Mouse (Mus musculus) midbrain, embryonic 11.5 days (tissue): ENCODE data around the gene Tsacc. TPM values are rescaled to one million over a fixed set of nuclear protein-coding genes. Genes with fewer than 3 reads are reported as not detected.
"Not testable (repeated sequence)": the region's sequence is repeated elsewhere in the genome, so short reads cannot be mapped to it uniquely, and the experiment has no call there.

Experiments
- ATAC-seq: fragments of 200-750 bp; cut with Nextera tagmentation; 2 replicates; pipeline ENCODE4 v1.8.0; 2017; ENCODE audit warnings: moderate TSS enrichment, moderate library complexity; ENCODE audit not compliant: low FRiP score
- DNase-seq: peaks from one replicate; pipeline ENCODE4 v3.0.0; 2015; ENCODE audit warnings: low spot score; ENCODE audit errors: missing footprints
- H3K27ac ChIP-seq: fragments of 300-500 bp; sonication (generic); 2 replicates; pipeline ENCODE4 v1.5.1; 2014; ENCODE audit warnings: low read depth, low read length
- H3K27me3 ChIP-seq: fragments of 300-500 bp; sonication (generic); 2 replicates; pipeline ENCODE4 v1.6.1; 2014; ENCODE audit warnings: mild to moderate bottlenecking, low read length, moderate library complexity, mixed read lengths; ENCODE audit not compliant: control insufficient read depth, insufficient read depth
- H3K36me3 ChIP-seq: fragments of 300-500 bp; sonication (generic); 2 replicates; pipeline ENCODE4 v1.6.1; 2014; ENCODE audit warnings: mild to moderate bottlenecking, low read length, moderate library complexity, mixed read lengths; ENCODE audit not compliant: control insufficient read depth, insufficient read depth
- H3K4me1 ChIP-seq: fragments of 300-500 bp; sonication (generic); 2 replicates; pipeline ENCODE4 v1.6.1; 2014; ENCODE audit warnings: low read length; ENCODE audit not compliant: control insufficient read depth, insufficient read depth
- H3K4me2 ChIP-seq: fragments of 300-500 bp; sonication (generic); 2 replicates; pipeline ENCODE4 v1.6.1; 2014; ENCODE audit warnings: mild to moderate bottlenecking, moderate library complexity
- H3K4me3 ChIP-seq: fragments of 300-500 bp; sonication (generic); 2 replicates; pipeline ENCODE4 v1.5.1; 2014; ENCODE audit warnings: low read depth, low read length
- H3K9ac ChIP-seq: fragments of 300-500 bp; sonication (generic); 2 replicates; pipeline ENCODE4 v1.6.1; 2014; ENCODE audit warnings: low read length
- H3K9me3 ChIP-seq: fragments of 300-500 bp; sonication (generic); 2 replicates; pipeline ENCODE4 v1.6.1; 2016; ENCODE audit warnings: low read length; ENCODE audit not compliant: control insufficient read depth
- WGBS: fragments of 180-500 bp; shearing (Covaris S2); extraction: QIAGEN DNeasy Blood & Tissue Kit; methylation state at CpG from one replicate; pipeline ENCODE4 v1.1.7; 2014; 5-methylcytosine and 5-hydroxymethylcytosine counted together
- polyA plus RNA-seq: library from polyadenylated mRNA; unstranded; fragments of >200 nt; fragmentation: Nextera tagmentation; extraction: Ambion mirVana; gene quantifications from 2 replicates; pipeline ENCODE4 v1.2.1, GENCODE M21; 2014

Tsacc gene
- polyA plus RNA-seq, 1 experiment from 2014 or later = 7.9 TPM

DNA sequence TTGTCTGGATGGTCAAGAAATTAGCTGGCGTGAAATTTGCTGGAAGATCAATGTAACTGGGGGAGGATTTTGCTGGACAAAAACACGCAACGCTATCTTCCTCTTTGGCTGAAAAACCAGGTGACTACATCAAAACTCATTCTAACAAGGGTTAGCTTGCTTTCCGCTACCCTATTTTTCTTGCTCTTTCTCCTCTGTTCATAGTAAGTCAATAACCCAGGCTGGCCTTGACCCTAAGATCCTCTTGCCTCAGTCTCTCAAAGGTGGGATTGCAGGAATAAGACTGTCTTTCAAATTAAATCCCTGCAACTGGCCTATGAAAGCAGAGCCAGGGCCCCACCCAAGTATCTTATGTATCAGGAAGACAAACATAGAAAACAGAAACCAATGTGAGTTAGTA lies 9.7 kb downstream of the Tsacc start, which contains the start of gene Gm38392:
Gm38392 (minus strand) TSS at position 101 of the 400 bp plus-strand sequence.
- Histone ChIP-seq H3K4me2 (no peak within 1 kb of the TSS), H3K9me3 (no peaks in the 10 kb centered on the region), H3K9ac (no peak within 1 kb of the TSS), H3K4me3 (no peak within 1 kb of the TSS), H3K4me1 (no peaks in the 10 kb centered on the region), H3K27ac (no peak within 1 kb of the TSS), H3K27me3 (no peaks in the 10 kb centered on the region), H3K36me3 (no peaks in the 10 kb centered on the region)
- WGBS = 98% methylated on average over 4 of the region's 4 CpGs
- ATAC-seq (no peak), DNase-seq (no peak)

GRCm38 (mm10) chr3:88285565-88285895 lies 11.3 kb downstream of the Tsacc start:
- not testable (repeated sequence) for H3K4me2 ChIP-seq, ATAC-seq, H3K27ac ChIP-seq, H3K9me3 ChIP-seq, H3K36me3 ChIP-seq, H3K4me1 ChIP-seq, H3K27me3 ChIP-seq, DNase-seq, H3K9ac ChIP-seq, H3K4me3 ChIP-seq
- no CpG with 5 or more reads among the region's 2 CpGs for WGBS

DNA sequence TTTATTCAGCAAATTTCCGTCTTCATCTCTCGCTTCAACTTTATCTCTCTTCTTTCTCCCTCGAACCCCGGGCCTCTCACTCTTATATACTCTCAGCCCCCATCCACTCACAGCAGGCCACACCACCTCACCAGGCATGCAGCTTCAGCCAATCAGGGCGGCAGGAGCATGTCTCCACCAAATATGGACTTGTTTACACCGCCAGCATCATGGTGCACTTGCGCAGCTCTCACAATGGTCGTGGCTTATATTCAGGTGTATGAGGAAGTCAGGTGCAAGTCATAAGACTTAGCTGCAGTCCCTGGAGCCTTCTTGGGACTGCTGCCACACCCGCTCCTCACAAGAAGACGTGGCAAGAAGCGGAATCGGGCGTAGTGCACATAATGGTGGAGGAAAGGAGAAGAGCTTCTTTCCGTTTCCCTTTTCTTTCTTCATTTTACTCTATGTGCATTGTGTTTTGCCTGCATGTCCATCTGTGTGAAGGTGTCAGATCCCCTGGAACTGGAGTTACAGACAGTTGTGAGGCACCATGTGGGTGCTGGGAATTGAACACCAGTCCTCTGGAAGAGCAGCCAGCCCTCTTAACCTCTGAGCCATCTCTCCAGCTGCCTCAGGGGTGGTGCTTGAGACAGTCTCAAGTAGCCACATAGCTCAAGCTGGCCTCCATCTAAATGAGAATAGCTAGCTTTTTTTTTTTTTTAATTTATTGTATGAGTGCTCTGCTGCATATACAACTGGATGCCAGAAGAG lies 11.8 kb downstream of the Tsacc start:
- H3K9me3 ChIP-seq, H3K4me1 ChIP-seq, H3K27me3 ChIP-seq, H3K4me3 ChIP-seq, DNase-seq, H3K27ac ChIP-seq, H3K36me3 ChIP-seq, H3K4me2 ChIP-seq, H3K9ac ChIP-seq, ATAC-seq: not testable (repeated sequence)
- WGBS = 96% methylated on average over 14 of the region's 14 CpGs

- H3K9me3 ChIP-seq, H3K27me3 ChIP-seq, DNase-seq, H3K27ac ChIP-seq, H3K4me1 ChIP-seq, H3K9ac ChIP-seq, H3K4me3 ChIP-seq, H3K36me3 ChIP-seq, H3K4me2 ChIP-seq, ATAC-seq: not testable (repeated sequence)
- WGBS = 64% methylated on average over 11 of the region's 11 CpGs
These were observed 15.5 kb downstream of the Tsacc start for GRCm38 (mm10) chr3:88281141-88281916.

DNA sequence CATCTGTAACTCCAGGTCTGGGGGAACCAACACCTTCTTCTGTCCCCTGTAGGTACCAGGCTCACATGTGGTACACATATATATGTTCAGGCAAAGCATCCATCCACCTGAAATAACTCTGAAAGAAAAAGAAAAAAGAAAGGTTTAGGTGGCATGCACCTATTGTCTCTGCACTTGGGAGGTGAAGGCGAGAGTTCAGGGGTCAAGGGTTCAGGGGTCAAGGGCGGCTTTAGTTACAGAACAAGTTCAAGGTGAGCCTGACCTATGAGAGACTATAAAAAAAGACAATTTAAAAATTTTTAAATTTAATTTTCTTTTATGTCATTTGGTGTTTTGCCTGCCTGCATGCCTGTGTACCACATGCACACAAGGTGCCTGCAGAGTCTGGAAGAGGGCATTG lies 16.8 kb downstream of the Tsacc start:
- Histone ChIP-seq H3K9ac (no peak overlapping the region), H3K4me3 (no peak overlapping the region), H3K36me3 (no peaks in the 10 kb centered on the region), H3K4me1 (no peaks in the 10 kb centered on the region), H3K9me3 (no peaks in the 10 kb centered on the region), H3K27me3 (no peaks in the 10 kb centered on the region), H3K27ac (no peak overlapping the region), H3K4me2 (no peak overlapping the region)
- DNase-seq (no peak), ATAC-seq (no peak)
- 92% methylated on average over 2 of the region's 2 CpGs for WGBS

- ATAC-seq = no peak
- DNase-seq = no peak
These were observed 20.2 kb downstream of the Tsacc start for GRCm38 (mm10) chr3:88276529-88277143.

DNA sequence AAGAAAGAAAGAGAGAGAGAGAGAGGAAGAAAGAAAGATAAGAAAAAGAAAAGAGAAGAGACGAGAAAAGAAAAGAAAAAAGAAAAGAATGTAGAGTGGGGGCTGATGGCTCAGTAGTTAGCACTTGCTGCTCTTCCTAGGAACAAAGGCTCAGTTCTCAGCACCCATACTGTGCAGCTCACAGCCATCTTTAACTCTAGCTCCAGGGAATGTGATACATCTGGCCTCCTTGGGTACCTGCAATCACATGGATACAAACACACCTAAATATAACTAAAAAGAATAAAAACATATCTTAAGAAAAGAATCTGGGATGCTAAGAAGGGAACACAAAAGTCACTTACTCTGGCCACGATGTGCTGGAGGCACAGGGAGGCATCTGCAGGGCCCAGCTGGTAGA lies 20.7 kb downstream of the Tsacc start:
- Histone ChIP-seq H3K27me3 (no peaks in the 10 kb centered on the region), H3K9ac (no peak overlapping the region), H3K4me1 (no peaks in the 10 kb centered on the region), H3K4me2 (no peak overlapping the region), H3K4me3 (no peak overlapping the region), H3K27ac (no peak overlapping the region), H3K9me3 (no peaks in the 10 kb centered on the region), H3K36me3 (no peaks in the 10 kb centered on the region)
- DNase-seq (no peak), ATAC-seq (no peak)
- WGBS = 78% methylated on average over 2 of the region's 2 CpGs

More at GRCm38 (mm10) chr3:88276529-88277143, 20.2 kb downstream of the Tsacc start:
- no peaks in the 10 kb centered on the region for H3K36me3 ChIP-seq
- no peak overlapping the region for H3K4me2 ChIP-seq
- no peak overlapping the region for H3K4me3 ChIP-seq
- no peak overlapping the region for H3K27ac ChIP-seq
- no peak overlapping the region for H3K9ac ChIP-seq
- no peaks in the 10 kb centered on the region for H3K27me3 ChIP-seq
- WGBS = 50% methylated on average over 7 of the region's 7 CpGs
- no peaks in the 10 kb centered on the region for H3K9me3 ChIP-seq
- no peaks in the 10 kb centered on the region for H3K4me1 ChIP-seq

- no peaks in the 10 kb centered on the region for H3K36me3 ChIP-seq
- H3K4me2 ChIP-seq = no peak overlapping the region
- WGBS = 89% methylated on average over 4 of the region's 4 CpGs
- DNase-seq (no peak), ATAC-seq (no peak)
- H3K4me1 ChIP-seq = no peaks in the 10 kb centered on the region
- H3K27ac ChIP-seq = no peak overlapping the region
- H3K9ac ChIP-seq = no peak overlapping the region
- no peak overlapping the region for H3K4me3 ChIP-seq
- H3K9me3 ChIP-seq = no peaks in the 10 kb centered on the region
- no peaks in the 10 kb centered on the region for H3K27me3 ChIP-seq
These were observed 22.8 kb downstream of the Tsacc start for GRCm38 (mm10) chr3:88274002-88274401.

DNA sequence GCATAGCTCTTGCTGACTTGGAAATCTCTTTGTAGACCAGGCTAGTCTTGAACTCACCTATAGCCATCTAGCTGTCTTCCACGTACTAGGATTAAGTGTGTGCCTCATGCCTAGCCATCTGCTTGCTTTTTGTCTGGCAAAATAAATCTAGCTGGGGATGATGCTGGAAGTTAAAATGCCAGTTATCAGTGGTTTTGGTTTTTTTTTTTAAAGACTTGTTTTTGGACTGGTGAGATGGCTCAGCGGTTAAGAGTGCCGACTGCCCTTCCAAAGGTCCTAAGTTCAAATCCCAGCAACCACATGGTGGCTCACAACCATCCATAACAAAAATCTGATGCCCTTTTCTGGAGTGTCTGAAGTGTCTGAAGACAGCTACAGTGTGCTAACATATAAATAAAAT lies 24.9 kb downstream of the Tsacc start:
- no peaks in the 10 kb centered on the region for H3K36me3 ChIP-seq
- WGBS = 88% methylated on average over 3 of the region's 3 CpGs
- H3K4me3 ChIP-seq = no peak overlapping the region
- no peak overlapping the region for H3K27ac ChIP-seq
- no peaks in the 10 kb centered on the region for H3K27me3 ChIP-seq
- H3K4me2 ChIP-seq = no peak overlapping the region
- no peaks in the 10 kb centered on the region for H3K9me3 ChIP-seq
- ATAC-seq (no peak), DNase-seq (no peak)
- H3K4me1 ChIP-seq = no peaks in the 10 kb centered on the region
- no peak overlapping the region for H3K9ac ChIP-seq
